Mouse (Mus musculus) heart, adult 18-20 months (tissue): ENCODE data around the gene Madcam1. TPM values are rescaled to one million over a fixed set of nuclear protein-coding genes. Genes with fewer than 3 reads are reported as not detected.

Experiments
- DNase-seq, 2 experiments: peaks; one replicate each; pipeline ENCODE4 v3.0.0; 2021 to 2022; ENCODE audit warnings: mixed read lengths in 1 of 2
- total RNA-seq, 2 experiments: library from RNA; stranded (reverse); gene quantifications; 2 replicates each; pipeline ENCODE4 v1.2.3; 2021

Madcam1 gene
- total RNA-seq, 2 experiments from 2014 or later: 0.21 TPM; not detected in 1

DNA sequence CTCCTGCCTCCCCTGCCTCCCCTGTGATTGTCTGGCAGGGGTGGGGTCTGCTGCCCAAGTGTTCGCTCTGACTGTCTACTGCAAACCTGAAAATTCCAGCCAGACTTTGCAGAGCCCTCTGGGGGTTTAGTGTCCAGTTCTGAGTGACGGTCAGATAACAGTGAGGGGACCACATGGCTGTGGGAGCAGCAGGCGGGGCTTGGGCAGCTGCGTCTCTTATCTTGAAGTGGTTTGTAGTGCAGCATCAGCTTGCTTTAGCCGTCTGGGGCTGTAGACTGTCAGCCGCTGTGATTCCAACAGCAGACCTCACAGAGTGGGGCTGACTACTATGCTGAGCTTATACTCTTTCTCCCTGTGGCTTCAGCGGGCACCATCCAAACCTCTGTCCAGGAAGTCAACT, 44.9 kb downstream of the Madcam1 start:
- DNase-seq: no peak

DNA sequence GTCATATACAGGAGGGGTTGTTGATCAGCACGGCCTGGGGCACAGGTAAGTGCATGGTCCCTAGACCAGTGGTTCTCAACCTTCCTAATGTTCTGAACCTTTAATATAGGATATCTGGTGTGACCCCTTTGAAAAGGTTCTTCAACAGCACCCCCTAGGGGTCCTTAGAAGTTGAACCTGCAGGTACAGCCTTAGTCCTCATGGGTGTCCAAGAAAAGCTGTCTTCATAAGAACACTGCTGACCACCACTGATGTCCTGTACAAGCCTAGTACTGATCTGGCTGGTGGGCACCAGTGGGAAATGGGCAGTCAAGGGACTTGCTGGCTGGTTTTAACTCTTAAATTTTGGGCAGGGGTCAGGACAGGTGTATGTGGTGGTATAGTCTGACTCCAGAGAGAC, 47.7 kb downstream of the Madcam1 start:
- peak in 1 of 2 experiments; percentile 31 for DNase-seq

- DNase-seq: peak; percentile 72 to 91
Measured at GRCm38 (mm10) chr10:79712499-79713126, 48.3 kb downstream of the Madcam1 start.

- no peak for DNase-seq
Measured at GRCm38 (mm10) chr10:79713163-79713562, 48.8 kb downstream of the Madcam1 start.

DNA sequence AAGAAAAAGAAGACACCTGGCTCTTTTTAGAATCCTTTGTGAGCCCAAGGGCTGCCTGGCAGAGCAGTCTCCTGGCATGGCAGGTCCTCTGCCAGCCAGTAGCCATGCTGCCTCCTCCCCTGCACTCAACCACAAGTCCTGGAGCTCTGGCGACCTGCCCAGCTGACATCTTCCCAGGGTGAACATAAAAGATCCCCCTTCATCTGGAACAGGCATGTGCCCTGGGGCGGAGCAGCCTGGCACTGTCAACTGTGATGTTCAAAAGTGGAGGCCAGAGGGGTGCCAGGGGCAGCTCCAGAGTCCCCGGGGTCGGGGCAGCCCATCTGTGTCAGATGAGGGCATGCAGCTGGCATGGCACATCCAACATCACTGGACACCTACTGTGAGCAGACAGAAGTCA, 50.6 kb downstream of the Madcam1 start:
- DNase-seq: no peak

GRCm38 (mm10) chr10:79716254-79716987, 52.1 kb downstream of the Madcam1 start, which contains the start of gene Hcn2:
TSS of gene Hcn2 (plus strand) at chr10:79716634.
- DNase-seq: no peak

- DNase-seq: no peak
Measured at GRCm38 (mm10) chr10:79716988-79717355, 52.6 kb downstream of the Madcam1 start.

- peak; percentile 58 to 88 for DNase-seq
Measured at GRCm38 (mm10) chr10:79717640-79718357, 53.4 kb downstream of the Madcam1 start.

Other genes starting within 250 kb of the Madcam1 start
- gene Vmn2r83, start 195.8 kb upstream of the Madcam1 start, total RNA-seq: not detected
- 1 to 10 TPM; 4.1 to 4.8 TPM for gene Plpp2, start 130.8 kb upstream of the Madcam1 start, total RNA-seq
- gene Mier2, start 109.4 kb upstream of the Madcam1 start, total RNA-seq: 10 to 100 TPM; 14.4 to 19.0 TPM
- not detected for gene Theg, start 77.2 kb upstream of the Madcam1 start, total RNA-seq
- gene C2cd4c, start 50.5 kb upstream of the Madcam1 start, total RNA-seq: under 1 TPM in 1 of 2 experiments, not detected in 1; 0.10 TPM
- 1 to 10 TPM; 1.3 to 1.5 TPM for gene Shc2, start 26.6 kb upstream of the Madcam1 start, total RNA-seq
- not detected for gene Odf3l2, start 18.8 kb upstream of the Madcam1 start, total RNA-seq
- 10 to 100 TPM; 15.5 to 18.0 TPM for gene Tpgs1, start 4.8 kb downstream of the Madcam1 start, total RNA-seq
- gene Cdc34, start 17.6 kb downstream of the Madcam1 start, total RNA-seq: 100 to 1,000 TPM; 213 to 227 TPM
- 1 to 10 TPM; 7.2 to 7.9 TPM for gene Gzmm, start 24.5 kb downstream of the Madcam1 start, total RNA-seq
- 1,000 to 10,000 TPM; 1,459 to 1,479 TPM for gene Bsg, start 39.9 kb downstream of the Madcam1 start, total RNA-seq
- 10 to 100 TPM; 14.8 to 15.1 TPM for gene Hcn2, start 52.1 kb downstream of the Madcam1 start, total RNA-seq
- 10 to 100 TPM; 46.3 to 49.5 TPM for gene Polrmt, start 82.0 kb downstream of the Madcam1 start, total RNA-seq
- not detected for gene Fgf22, start 90.5 kb downstream of the Madcam1 start, total RNA-seq
- 10 to 100 TPM; 22.0 to 23.1 TPM for gene Rnf126, start 102.4 kb downstream of the Madcam1 start, total RNA-seq
- 1 to 10 TPM; 3.5 to 4.5 TPM for gene Fstl3, start 112.7 kb downstream of the Madcam1 start, total RNA-seq
- not detected for gene Prss57, start 126.4 kb downstream of the Madcam1 start, total RNA-seq
- 10 to 100 TPM; 44.3 to 45.7 TPM for gene Palm, start 129.0 kb downstream of the Madcam1 start, total RNA-seq
- gene Misp, start 156.4 kb downstream of the Madcam1 start, total RNA-seq: under 1 TPM; 0.42 to 0.67 TPM
- 10 to 100 TPM; 35.8 to 39.9 TPM for gene Ptbp1, start 189.9 kb downstream of the Madcam1 start, total RNA-seq
- not detected for gene Prtn3, start 209.9 kb downstream of the Madcam1 start, total RNA-seq
- under 1 TPM; 0.12 to 0.18 TPM for gene Plppr3, start 210.1 kb downstream of the Madcam1 start, total RNA-seq
- not detected for gene Elane, start 221.7 kb downstream of the Madcam1 start, total RNA-seq
- gene Cfd, start 226.3 kb downstream of the Madcam1 start, total RNA-seq: 100 to 1,000 TPM in 1 of 2 experiments, 10 to 100 TPM in 1; 49.7 to 435 TPM
- 10 to 100 TPM; 50.4 to 56.7 TPM for gene Med16, start 244.4 kb downstream of the Madcam1 start, total RNA-seq
- not detected for gene Gm26602, start 246.3 kb downstream of the Madcam1 start, total RNA-seq